Comparison of ENCODE assay signal across 14 mouse cellular contexts in the genomic region with DNA sequence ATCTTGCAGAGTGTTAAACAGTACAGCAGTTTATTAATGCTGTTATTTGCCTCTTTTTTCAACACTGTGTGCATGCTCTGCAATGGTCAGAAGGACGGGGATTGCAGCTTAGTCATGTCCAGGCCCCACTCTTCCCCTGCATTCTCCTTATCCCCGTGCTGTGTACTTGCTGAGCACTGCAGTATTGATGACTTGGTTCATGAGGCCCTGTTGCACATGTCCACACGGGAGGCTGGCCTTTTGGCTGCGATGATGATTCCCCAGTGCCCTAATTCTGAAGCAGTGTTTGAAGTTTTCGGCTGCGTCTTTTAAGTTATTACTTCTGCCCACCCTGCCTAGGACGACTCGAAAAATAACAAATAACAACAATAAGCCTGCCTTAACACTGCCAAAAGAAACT.
DNase-seq lines count a peak whose midpoint lies in the region; ATAC-seq and TF ChIP-seq lines count a peak whose summit lies in the region.
"Had no signal": no experiment of that assay in that cellular context is flagged by ENCODE, and none has a peak within 500 bp of the region (broad histone marks: within the 10 kb centered on the region; RNA-seq: fewer than 3 reads in every experiment).

No protein-coding gene starts in this region.

- 59% methylated on average over 8 of the region's 8 CpGs for WGBS in forebrain, embryonic 10.5 days
- WGBS in hindbrain, embryonic 12.5 days = 52% methylated on average over 8 of the region's 8 CpGs
- 56% methylated on average over 8 of the region's 8 CpGs for WGBS in neural tube, embryonic 12.5 days
- WGBS in cerebellum, adult 2 months = 69% methylated on average over 8 of the region's 8 CpGs
- WGBS in lung, postnatal 0 days = 88% methylated on average over 8 of the region's 8 CpGs

- peaks cover 17% of the 10 kb centered on the region for H3K4me1 ChIP-seq in forebrain, embryonic 10.5 days
- H3K4me1 ChIP-seq in hindbrain, embryonic 12.5 days = peaks cover 13% of the 10 kb centered on the region
- H3K4me1 ChIP-seq in neural tube, embryonic 12.5 days = no peaks in the 10 kb centered on the region; the same call in 1 of the 2 replicates
- no peaks in the 10 kb centered on the region for H3K4me1 ChIP-seq in cerebellum, adult 2 months (ENCODE audit: control insufficient read depth, insufficient read depth, low read length)
- H3K4me1 ChIP-seq in lung, postnatal 0 days (ENCODE audit: insufficient read depth, low read depth, low read length) = no peaks in the 10 kb centered on the region

- peak overlapping the region; percentile 69 for H3K27ac ChIP-seq in layer of hippocampus, adult 2 months
- 0 out of 2 replicates have a peak overlapping the region, but pooled peaks have one; percentile 37 for H3K27ac ChIP-seq in forebrain, embryonic 10.5 days
- no peak overlapping the region for H3K27ac ChIP-seq in hindbrain, embryonic 12.5 days
- H3K27ac ChIP-seq in neural tube, embryonic 12.5 days = no peak overlapping the region; the same call in 1 of the 2 replicates
- no peak overlapping the region for H3K27ac ChIP-seq in cerebellum, adult 2 months (ENCODE audit: insufficient read depth, low read length)
- no peak overlapping the region for H3K27ac ChIP-seq in lung, postnatal 0 days (ENCODE audit: low read length)
- H3K27ac ChIP-seq: limb, embryonic 13.5 days; macrophage had no signal

- peak; percentile 66 for ATAC-seq in hindbrain, embryonic 12.5 days (ENCODE audit: low FRiP score)
- ATAC-seq in neural tube, embryonic 12.5 days (ENCODE audit: low FRiP score, low read depth) = peak; percentile 36
- no peak for ATAC-seq in lung, postnatal 0 days

- no peaks in the 10 kb centered on the region for H3K36me3 ChIP-seq in forebrain, embryonic 10.5 days (replicated peaks)
- H3K36me3 ChIP-seq in hindbrain, embryonic 12.5 days = no peaks in the 10 kb centered on the region
- no peaks in the 10 kb centered on the region for H3K36me3 ChIP-seq in neural tube, embryonic 12.5 days
- H3K36me3 ChIP-seq in lung, postnatal 0 days (ENCODE audit: insufficient read depth, low read length) = no peaks in the 10 kb centered on the region
- H3K36me3 ChIP-seq: limb, embryonic 13.5 days had no signal

- no peak overlapping the region for H3K4me3 ChIP-seq in layer of hippocampus, adult 2 months
- H3K4me3 ChIP-seq in forebrain, embryonic 10.5 days = no peak overlapping the region
- no peak overlapping the region for H3K4me3 ChIP-seq in hindbrain, embryonic 12.5 days
- H3K4me3 ChIP-seq in neural tube, embryonic 12.5 days = no peak overlapping the region
- no peak overlapping the region for H3K4me3 ChIP-seq in cerebellum, adult 2 months (replicated peaks; ENCODE audit: insufficient read depth, low read depth, low read length)
- no peak overlapping the region for H3K4me3 ChIP-seq in lung, postnatal 0 days (ENCODE audit: low read depth, low read length)
- H3K4me3 ChIP-seq: limb, embryonic 13.5 days; myocyte had no signal

- no peak for TF ChIP-seq EP300 in lung, postnatal 0 days (IDR thresholded peaks at IDR 0.05)

- H3K27me3 ChIP-seq in forebrain, embryonic 10.5 days (ENCODE audit: poor library complexity, severe bottlenecking) = no peaks in the 10 kb centered on the region
- H3K27me3 ChIP-seq in hindbrain, embryonic 12.5 days = no peaks in the 10 kb centered on the region
- no peaks in the 10 kb centered on the region for H3K27me3 ChIP-seq in neural tube, embryonic 12.5 days (replicated peaks)
- H3K27me3 ChIP-seq in cerebellum, adult 2 months (ENCODE audit: control insufficient read depth, insufficient read depth, low read length) = no peaks in the 10 kb centered on the region
- H3K27me3 ChIP-seq in lung, postnatal 0 days (replicated peaks; ENCODE audit: insufficient read depth, low read length) = no peaks in the 10 kb centered on the region
- H3K27me3 ChIP-seq: limb, embryonic 13.5 days had no signal

- H3K9me3 ChIP-seq in forebrain, embryonic 10.5 days = no peaks in the 10 kb centered on the region
- H3K9me3 ChIP-seq in hindbrain, embryonic 12.5 days (replicated peaks) = no peaks in the 10 kb centered on the region
- no peaks in the 10 kb centered on the region for H3K9me3 ChIP-seq in neural tube, embryonic 12.5 days
- H3K9me3 ChIP-seq in lung, postnatal 0 days (ENCODE audit: low read length) = no peaks in the 10 kb centered on the region
- H3K9me3 ChIP-seq: limb, embryonic 13.5 days had no signal

- peak in 1 of 2 experiments; percentile 0 for DNase-seq in layer of hippocampus, adult 2 months (ENCODE audit: low spot score in 2 of 2)
- no peak for DNase-seq in layer of hippocampus, postnatal 25 days (ENCODE audit: extremely low spot score in 1 of 2, low spot score in 1 of 2)
- no peak for DNase-seq in forebrain, embryonic 10.5 days (ENCODE audit: extremely low spot score, low spot score)
- no peak for DNase-seq in cerebellum, adult 11 months
- no peak for DNase-seq in cerebellum, adult 2 months
- no peak for DNase-seq in lung, postnatal 0 days (ENCODE audit: low spot score)
- DNase-seq: cerebellum, adult 9-10 months; kidney, postnatal 36 days; lung, adult 18-20 months had no signal

- no peak for TF ChIP-seq CTCF in layer of hippocampus, adult 2 months (conservative IDR thresholded peaks at IDR 0.05)
- TF ChIP-seq CTCF in cerebellum, adult 2 months (IDR thresholded peaks at IDR 0.05; ENCODE audit: borderline replicate concordance, insufficient read depth, low read depth, low read length) = no peak
- TF ChIP-seq CTCF in lung, postnatal 0 days (IDR thresholded peaks at IDR 0.05) = no peak

- no peak overlapping the region; the same call in 1 of the 2 replicates for H3K9ac ChIP-seq in hindbrain, embryonic 12.5 days
- no peak overlapping the region for H3K9ac ChIP-seq in neural tube, embryonic 12.5 days
- H3K9ac ChIP-seq in lung, postnatal 0 days (replicated peaks; ENCODE audit: low read depth) = no peak overlapping the region
- H3K9ac ChIP-seq: limb, embryonic 13.5 days had no signal

- no peak for TF ChIP-seq POLR2A in cerebellum, adult 2 months (IDR thresholded peaks at IDR 0.05; ENCODE audit: borderline replicate concordance, insufficient read depth, low read length)

- H3K4me2 ChIP-seq in hindbrain, embryonic 12.5 days (replicated peaks) = no peak overlapping the region
- no peak overlapping the region for H3K4me2 ChIP-seq in neural tube, embryonic 12.5 days (replicated peaks)
- H3K4me2 ChIP-seq in lung, postnatal 0 days (replicated peaks; ENCODE audit: low read depth, low read length) = no peak overlapping the region
- H3K4me2 ChIP-seq: limb, embryonic 13.5 days had no signal

Comparison
In these comparisons a context has a peak if more than half of its experiments do, and no peak if none do; other contexts are left out.
1. H3K27ac ChIP-seq: peak in layer of hippocampus, adult 2 months (single experiment) and forebrain, embryonic 10.5 days (single experiment); none in hindbrain, embryonic 12.5 days (single experiment), neural tube, embryonic 12.5 days (single experiment), cerebellum, adult 2 months (single experiment) and lung, postnatal 0 days (single experiment).